Mouse (Mus musculus): ENCODE results near the gene Crls1.

GRCm38 (mm10) chr2:132869682-132870081, 23.2 kb downstream of the Crls1 start:
- no peak for TF ChIP-seq EP300 (IDR thresholded peaks at IDR 0.05; ENCODE audit: low read depth)
- no peak for TF ChIP-seq CTCF (IDR thresholded peaks at IDR 0.05; ENCODE audit: low read depth)

Measured in liver, postnatal 0 days (tissue).